Mouse (Mus musculus): Measurements from ENCODE around the gene Npc2. TPM values are rescaled to one million over a fixed set of nuclear protein-coding genes. Genes with fewer than 3 reads are reported as not detected.

The Npc2 gene
- total and polyA plus RNA-seq, 3 experiments = 73.4 to 98.5 (median 89.0) TPM

GRCm38 (mm10) chr12:84819236-84820168, 46.5 kb upstream of the Npc2 start:
- TF ChIP-seq CTCF (conservative IDR thresholded peaks at IDR 0.05 in 1 of 2, IDR thresholded peaks at IDR 0.05 in 1 of 2; ENCODE audit: low read depth in 2 of 2, low read length in 2 of 2) (no peak), GABPA (IDR thresholded peaks at IDR 0.05; ENCODE audit: insufficient replicate concordance, low read depth, low read length) (no peak), USF1 (IDR thresholded peaks at IDR 0.05; ENCODE audit: low read depth, low read length) (no peak), CHD2 (IDR thresholded peaks at IDR 0.05; ENCODE audit: low read length) (no peak), ZC3H11A (IDR thresholded peaks at IDR 0.05; ENCODE audit: low read depth, low read length) (no peak)
- Histone ChIP-seq H3K36me3 (replicated peaks in 1 of 2; ENCODE audit: control insufficient read depth in 1 of 2, insufficient read depth in 1 of 2, low read length in 1 of 2) (no peaks in the 10 kb centered on the region), H3K27ac (ENCODE audit: insufficient read depth, low read depth) (no peak overlapping the region), H3K79me2 (replicated peaks; ENCODE audit: control insufficient read depth, extremely low read depth, insufficient read depth, poor library complexity, severe bottlenecking) (no peaks in the 10 kb centered on the region), H3K9me3 (replicated peaks; ENCODE audit: low read length) (no peaks in the 10 kb centered on the region), H3K4me2 (ENCODE audit: insufficient read depth, low read depth, poor library complexity, severe bottlenecking) (no peak overlapping the region), H3K4me1 (ENCODE audit: control insufficient read depth in 1 of 2, insufficient read depth in 2 of 2) (no peaks in the 10 kb centered on the region), H3K4me3 (replicated peaks in 1 of 3; ENCODE audit: low read depth in 2 of 3, low read length in 2 of 3, poor library complexity in 1 of 3) (no peak overlapping the region), H3K27me3 (replicated peaks) (peaks cover 2% of the 10 kb centered on the region), H3K9ac (ENCODE audit: insufficient read depth, low read depth) (no peak overlapping the region)
- in situ Hi-C loops (cut with MboI; ENCODE audit: low pct_ligation_motif_present, low pct_unique_long_range_greater_than_20kb, low sequenced_read_pairs) = loop anchor here (25.0 kb wide), 1 partner anchor 168 kb away; the partner anchor contains the start of gene Ylpm1
- dilution Hi-C loops (cut with MboI; ENCODE audit: extremely low pct_ligation_motif_present, extremely low pct_unique_long_range_greater_than_20kb, low sequenced_read_pairs) = no loop called here
- DNase-seq (ENCODE audit: extremely low read depth) = no peak

- Histone ChIP-seq H3K27me3 (replicated peaks) (peaks cover 2% of the 10 kb centered on the region), H3K4me2 (ENCODE audit: insufficient read depth, low read depth, poor library complexity, severe bottlenecking) (no peak overlapping the region), H3K9me3 (replicated peaks; ENCODE audit: low read length) (no peaks in the 10 kb centered on the region), H3K4me1 (ENCODE audit: control insufficient read depth in 1 of 2, insufficient read depth in 2 of 2) (no peaks in the 10 kb centered on the region), H3K9ac (ENCODE audit: insufficient read depth, low read depth) (no peak overlapping the region), H3K27ac (ENCODE audit: insufficient read depth, low read depth) (no peak overlapping the region), H3K79me2 (replicated peaks; ENCODE audit: control insufficient read depth, extremely low read depth, insufficient read depth, poor library complexity, severe bottlenecking) (no peaks in the 10 kb centered on the region), H3K4me3 (replicated peaks in 1 of 3; ENCODE audit: low read depth in 2 of 3, low read length in 2 of 3, poor library complexity in 1 of 3) (no peak overlapping the region), H3K36me3 (replicated peaks in 1 of 2; ENCODE audit: control insufficient read depth in 1 of 2, insufficient read depth in 1 of 2, low read length in 1 of 2) (no peaks in the 10 kb centered on the region)
- no peak for DNase-seq (ENCODE audit: extremely low read depth)
- TF ChIP-seq CTCF (conservative IDR thresholded peaks at IDR 0.05 in 1 of 2, IDR thresholded peaks at IDR 0.05 in 1 of 2; ENCODE audit: low read depth in 2 of 2, low read length in 2 of 2) (peak in 1 of 2 experiments; percentile 26; a peak in 3 of 4 replicates), GABPA (IDR thresholded peaks at IDR 0.05; ENCODE audit: insufficient replicate concordance, low read depth, low read length) (no peak), ELF1 (IDR thresholded peaks at IDR 0.05; ENCODE audit: low read depth, low read length) (no peak), PAX5 (IDR thresholded peaks at IDR 0.05; ENCODE audit: low read length) (no peak)
- in situ Hi-C loops (cut with MboI; ENCODE audit: low pct_ligation_motif_present, low pct_unique_long_range_greater_than_20kb, low sequenced_read_pairs) = loop anchor here (25.0 kb wide), 1 partner anchor 169 kb away; the partner anchor contains the start of gene Ylpm1
- dilution Hi-C loops (cut with MboI; ENCODE audit: extremely low pct_ligation_motif_present, extremely low pct_unique_long_range_greater_than_20kb, low sequenced_read_pairs) = no loop called here
These were observed 45.5 kb upstream of the Npc2 start for GRCm38 (mm10) chr12:84818496-84818895.

GRCm38 (mm10) chr12:84814663-84815325, 41.8 kb upstream of the Npc2 start:
- Histone ChIP-seq H3K36me3 (replicated peaks in 1 of 2; ENCODE audit: control insufficient read depth in 1 of 2, insufficient read depth in 1 of 2, low read length in 1 of 2) (no peaks in the 10 kb centered on the region), H3K27me3 (replicated peaks) (no peaks in the 10 kb centered on the region), H3K9ac (ENCODE audit: insufficient read depth, low read depth) (no peak overlapping the region), H3K27ac (ENCODE audit: insufficient read depth, low read depth) (no peak overlapping the region), H3K9me3 (replicated peaks; ENCODE audit: low read length) (no peaks in the 10 kb centered on the region), H3K4me3 (replicated peaks in 1 of 3; ENCODE audit: low read depth in 2 of 3, low read length in 2 of 3, poor library complexity in 1 of 3) (no peak overlapping the region), H3K4me2 (ENCODE audit: insufficient read depth, low read depth, poor library complexity, severe bottlenecking) (no peak overlapping the region), H3K4me1 (ENCODE audit: control insufficient read depth in 1 of 2, insufficient read depth in 2 of 2) (peaks cover 0 to 2% of the 10 kb centered on the region in 2 experiments; a peak in 2 of 4 replicates), H3K79me2 (replicated peaks; ENCODE audit: control insufficient read depth, extremely low read depth, insufficient read depth, poor library complexity, severe bottlenecking) (no peaks in the 10 kb centered on the region)
- TF ChIP-seq MEF2A (IDR thresholded peaks at IDR 0.05; ENCODE audit: borderline replicate concordance, low read depth, low read length) (no peak), JUN (IDR thresholded peaks at IDR 0.05; ENCODE audit: insufficient read depth, low read depth, low read length) (no peak), NRF1 (IDR thresholded peaks at IDR 0.05; ENCODE audit: low read depth, low read length) (no peak), MYC (IDR thresholded peaks at IDR 0.05; ENCODE audit: low read depth, low read length) (no peak), MXI1 (IDR thresholded peaks at IDR 0.05; ENCODE audit: low read depth, low read length) (no peak), BHLHE40 (IDR thresholded peaks at IDR 0.05; ENCODE audit: low read depth, low read length) (no peak), NELFE (IDR thresholded peaks at IDR 0.05; ENCODE audit: low read depth, low read length) (no peak)
- dilution Hi-C loops (cut with MboI; ENCODE audit: extremely low pct_ligation_motif_present, extremely low pct_unique_long_range_greater_than_20kb, low sequenced_read_pairs) (no loop called here), in situ Hi-C loops (cut with MboI; ENCODE audit: low pct_ligation_motif_present, low pct_unique_long_range_greater_than_20kb, low sequenced_read_pairs) (loop anchor here (25.0 kb wide), 1 partner anchor 173 kb away; the partner anchor contains the start of gene Ylpm1)
- no peak for DNase-seq (ENCODE audit: extremely low read depth)

All from CH12.LX (cell line).